In the genomic region with DNA sequence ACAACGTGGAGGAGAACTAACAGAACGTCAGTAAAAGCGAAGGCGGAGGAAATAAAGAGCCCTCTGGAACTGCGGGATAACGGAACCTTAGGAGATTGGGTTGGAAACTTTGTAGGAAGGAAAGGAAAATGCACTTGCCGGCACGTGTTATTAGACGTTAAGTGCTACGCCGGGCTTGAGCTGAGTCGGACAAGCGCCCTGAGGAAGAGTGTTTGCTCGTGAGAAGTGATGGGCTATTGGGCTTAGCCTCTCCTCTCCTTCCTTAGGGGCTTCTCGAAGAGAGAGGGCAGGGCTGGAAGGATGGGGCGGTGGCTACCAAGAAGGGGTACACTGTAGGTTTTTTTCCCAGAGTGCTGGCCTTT, we compare ENCODE assay signal across 8 mouse cellular contexts. TPM values are rescaled to one million over a fixed set of nuclear protein-coding genes. Genes with fewer than 3 reads are reported as not detected.
DNase-seq lines count a peak whose midpoint lies in the region; ATAC-seq and TF ChIP-seq lines count a peak whose summit lies in the region.

No protein-coding gene starts in this region.

- no peak for TF ChIP-seq CTCF in CH12.LX (conservative IDR thresholded peaks at IDR 0.05 in 1 of 2, IDR thresholded peaks at IDR 0.05 in 1 of 2; ENCODE audit: low read depth in 2 of 2, low read length in 2 of 2)

- H3K79me2 ChIP-seq in CH12.LX (replicated peaks; ENCODE audit: control insufficient read depth, extremely low read depth, insufficient read depth, poor library complexity, severe bottlenecking), result peaks cover 12% of the 10 kb centered on the region

- peak overlapping the region; percentile 72 for H3K4me3 ChIP-seq in heart, embryonic 15.5 days
- H3K4me3 ChIP-seq in CH12.LX (replicated peaks in 1 of 3; ENCODE audit: low read depth in 2 of 3, low read length in 2 of 3, poor library complexity in 1 of 3), result peak overlapping the region; percentile 93 to 96 (median 93)
- peak overlapping the region; percentile 75 for H3K4me3 ChIP-seq in hindbrain, embryonic 15.5 days

- intact Hi-C loops in heart, postnatal 14 days (cut with DNase I), result loop anchor here (10.0 kb wide), 1 partner anchor 438 kb away; the partner anchor contains the start of gene Card19

- TF ChIP-seq RAD21 in CH12.LX (IDR thresholded peaks at IDR 0.05; ENCODE audit: low read depth, low read length), result no peak

- in situ Hi-C loops in CH12.LX (cut with MboI; ENCODE audit: low pct_ligation_motif_present, low pct_unique_long_range_greater_than_20kb, low sequenced_read_pairs), result no loop called here

- H3K9me3 ChIP-seq in heart, embryonic 15.5 days (replicated peaks), result no peaks in the 10 kb centered on the region
- no peaks in the 10 kb centered on the region for H3K9me3 ChIP-seq in CH12.LX (replicated peaks; ENCODE audit: low read length)
- H3K9me3 ChIP-seq in hindbrain, embryonic 15.5 days, result no peaks in the 10 kb centered on the region

- H3K4me1 ChIP-seq in heart, embryonic 15.5 days (replicated peaks), result peaks cover 18% of the 10 kb centered on the region
- H3K4me1 ChIP-seq in CH12.LX (ENCODE audit: control insufficient read depth in 1 of 2, insufficient read depth in 2 of 2), result peaks cover 0 to 26% of the 10 kb centered on the region in 2 experiments; a peak in 2 of 4 replicates
- peaks cover 18% of the 10 kb centered on the region for H3K4me1 ChIP-seq in hindbrain, embryonic 15.5 days (replicated peaks)

- no peaks in the 10 kb centered on the region for H3K27me3 ChIP-seq in heart, embryonic 15.5 days
- no peaks in the 10 kb centered on the region for H3K27me3 ChIP-seq in CH12.LX (replicated peaks)
- H3K27me3 ChIP-seq in hindbrain, embryonic 15.5 days, result no peaks in the 10 kb centered on the region

- dilution Hi-C loops in CH12.LX (cut with MboI; ENCODE audit: extremely low pct_ligation_motif_present, extremely low pct_unique_long_range_greater_than_20kb, low sequenced_read_pairs), result no loop called here

- TF ChIP-seq EP300 in CH12.LX (IDR thresholded peaks at IDR 0.05; ENCODE audit: low read length), result no peak

- DNase-seq in heart, postnatal 14 days, result no peak
- no peak for DNase-seq in CH12.LX (ENCODE audit: extremely low read depth)
- DNase-seq in T-cell, adult 2 months (ENCODE audit: low spot score), result no peak

- peak; percentile 73 for ATAC-seq in heart, embryonic 15.5 days (replicated peaks; ENCODE audit: insufficient number of reproducible peaks, insufficient read depth, low FRiP score, low read depth)
- ATAC-seq in common myeloid progenitor, adult 5-6 weeks (replicated peaks; ENCODE audit: low read depth, poor library complexity, severe bottlenecking), result peak; percentile 60
- ATAC-seq in hindbrain, embryonic 15.5 days (ENCODE audit: low FRiP score, low read depth), result peak; percentile 84
- ATAC-seq in megakaryocyte-erythroid progenitor cell, adult 5-6 weeks (replicated peaks; ENCODE audit: low FRiP score, low TSS enrichment, poor library complexity, severe bottlenecking), result peak; percentile 50
- ATAC-seq in activated CD4-positive, CD25-positive, alpha-beta regulatory T cell, adult 4 months, result no peak

- WGBS in heart, embryonic 15.5 days, result under 1% methylated on average over 16 of the region's 16 CpGs
- WGBS in hindbrain, embryonic 15.5 days, result under 1% methylated on average over 16 of the region's 16 CpGs

- peak overlapping the region; percentile 61 for H3K9ac ChIP-seq in heart, embryonic 15.5 days
- peak overlapping the region; percentile 86 for H3K9ac ChIP-seq in CH12.LX (ENCODE audit: insufficient read depth, low read depth)
- H3K9ac ChIP-seq in hindbrain, embryonic 15.5 days, result peak overlapping the region; percentile 53

- TF ChIP-seq POLR2A in CH12.LX (IDR thresholded peaks at IDR 0.05; ENCODE audit: low read depth, low read length), result peak; percentile 65

- peak overlapping the region; percentile 79 for H3K27ac ChIP-seq in heart, embryonic 15.5 days
- H3K27ac ChIP-seq in CH12.LX (ENCODE audit: insufficient read depth, low read depth), result peak overlapping the region; percentile 21; the same call in 1 of the 2 replicates
- H3K27ac ChIP-seq in hindbrain, embryonic 15.5 days (replicated peaks), result peak overlapping the region; percentile 63; the same call in 1 of the 2 replicates

- H3K36me3 ChIP-seq in heart, embryonic 15.5 days, result peaks cover 8% of the 10 kb centered on the region; the same call in 1 of the 2 replicates
- peaks cover 6 to 31% of the 10 kb centered on the region in 2 experiments for H3K36me3 ChIP-seq in CH12.LX (replicated peaks in 1 of 2; ENCODE audit: control insufficient read depth in 1 of 2, insufficient read depth in 1 of 2, low read length in 1 of 2)
- H3K36me3 ChIP-seq in hindbrain, embryonic 15.5 days, result peaks cover 15% of the 10 kb centered on the region

- H3K4me2 ChIP-seq in heart, embryonic 15.5 days, result peak overlapping the region; percentile 71
- peak overlapping the region; percentile 82; the same call in 1 of the 2 replicates for H3K4me2 ChIP-seq in CH12.LX (ENCODE audit: insufficient read depth, low read depth, poor library complexity, severe bottlenecking)
- H3K4me2 ChIP-seq in hindbrain, embryonic 15.5 days, result peak overlapping the region; percentile 93

TF ChIP-seq in CH12.LX, 34 proteins besides CTCF, POLR2A, EP300 and RAD21 (continues in another document):
- TF ChIP-seq IRF4 (IDR thresholded peaks at IDR 0.05; ENCODE audit: low read depth, low read length) (no peak), BHLHE40 (IDR thresholded peaks at IDR 0.05; ENCODE audit: low read depth, low read length) (peak; percentile 96), SIN3A (IDR thresholded peaks at IDR 0.05; ENCODE audit: low read length) (peak; percentile 92), NRF1 (IDR thresholded peaks at IDR 0.05; ENCODE audit: low read depth, low read length) (no peak), ZMIZ1 (IDR thresholded peaks at IDR 0.05; ENCODE audit: low read depth, low read length) (no peak), PAX5 (IDR thresholded peaks at IDR 0.05; ENCODE audit: low read length) (no peak), USF2 (conservative IDR thresholded peaks at IDR 0.05; ENCODE audit: low read depth, low read length) (peak; percentile 24; the same call in 1 of the 2 replicates), TCF12 (IDR thresholded peaks at IDR 0.05; ENCODE audit: low read depth, low read length) (no peak), CHD2 (IDR thresholded peaks at IDR 0.05; ENCODE audit: low read length) (no peak), TBP (conservative IDR thresholded peaks at IDR 0.05; ENCODE audit: low read depth, low read length) (peak; percentile 87), JUND (conservative IDR thresholded peaks at IDR 0.05; ENCODE audit: low read depth, low read length) (no peak)

RNA-seq across cellular contexts. Expression of gene Nol8, which starts 0.3 kb away (rescaled TPM):
- 9.9 and 15.2 TPM in 2 replicates for polyA plus RNA-seq in heart, embryonic 15.5 days (2015; fragmentation: Nextera tagmentation; extraction: Ambion mirVana)
- 10 to 100 TPM; 11.1 to 17.2 TPM for total RNA-seq in heart, postnatal 14 days (2021)
- total RNA-seq in CH12.LX (2012; rRNA removed) (14.9 and 24.0 TPM in 2 replicates), CH12.LX (2014; rRNA removed) (33.4 and 40.1 TPM in 2 replicates)
- polyA plus RNA-seq in CH12.LX (2012; ENCODE audit: insufficient read length, low read depth), result 32.8 and 36.7 TPM in 2 replicates
- 55.2 and 79.7 TPM in 2 replicates for total RNA-seq in common myeloid progenitor, adult 5-6 weeks (2017)
- polyA plus RNA-seq in hindbrain, embryonic 15.5 days (2015; fragmentation: Nextera tagmentation; extraction: Ambion mirVana), result 15.0 and 16.8 TPM in 2 replicates
- 43.9 and 63.1 TPM in 2 replicates for total RNA-seq in megakaryocyte-erythroid progenitor cell, adult 5-6 weeks (2014; fragmentation: Nextera tagmentation)
- 60.7 and 71.4 TPM in 2 replicates for total RNA-seq in megakaryocyte-erythroid progenitor cell, adult 5-6 weeks (2017)
- 10 to 100 TPM; 40.7 to 42.2 TPM for polyA plus RNA-seq in activated CD4-positive, CD25-positive, alpha-beta regulatory T cell, adult 4 months (2017; shearing (Covaris generic))

RNA-seq across cellular contexts. Expression of gene Cenpp, which starts 0.6 kb away (rescaled TPM):
- 21.1 and 26.1 TPM in 2 replicates for polyA plus RNA-seq in heart, embryonic 15.5 days (2015; fragmentation: Nextera tagmentation; extraction: Ambion mirVana)
- total RNA-seq in heart, postnatal 14 days (2021), result 1 to 10 TPM; 2.5 to 3.2 TPM
- total RNA-seq in CH12.LX (2012; rRNA removed) (11.2 and 14.9 TPM in 2 replicates), CH12.LX (2014; rRNA removed) (35.3 and 41.8 TPM in 2 replicates)
- polyA plus RNA-seq in CH12.LX (2012; ENCODE audit: insufficient read length, low read depth), result 10.7 and 11.8 TPM in 2 replicates
- total RNA-seq in common myeloid progenitor, adult 5-6 weeks (2017), result 31.6 and 40.2 TPM in 2 replicates
- polyA plus RNA-seq in hindbrain, embryonic 15.5 days (2015; fragmentation: Nextera tagmentation; extraction: Ambion mirVana), result 7.1 and 8.5 TPM in 2 replicates
- 44.6 and 44.7 TPM in 2 replicates for total RNA-seq in megakaryocyte-erythroid progenitor cell, adult 5-6 weeks (2014; fragmentation: Nextera tagmentation)
- total RNA-seq in megakaryocyte-erythroid progenitor cell, adult 5-6 weeks (2017), result 33.8 and 43.8 TPM in 2 replicates
- 10 to 100 TPM in 1 of 2 experiments, 1 to 10 TPM in 1; 8.9 to 10.0 TPM for polyA plus RNA-seq in activated CD4-positive, CD25-positive, alpha-beta regulatory T cell, adult 4 months (2017; shearing (Covaris generic))

RNA-seq across cellular contexts. Expression of gene Iars, which starts 28.7 kb away (rescaled TPM):
- 40.9 and 51.6 TPM in 2 replicates for polyA plus RNA-seq in heart, embryonic 15.5 days (2015; fragmentation: Nextera tagmentation; extraction: Ambion mirVana)
- 10 to 100 TPM; 54.4 to 61.1 TPM for total RNA-seq in heart, postnatal 14 days (2021)
- total RNA-seq in CH12.LX (2012; rRNA removed) (100 and 141 TPM in 2 replicates), CH12.LX (2014; rRNA removed) (81.6 and 88.2 TPM in 2 replicates)
- polyA plus RNA-seq in CH12.LX (2012; ENCODE audit: insufficient read length, low read depth), result 148 and 160 TPM in 2 replicates
- total RNA-seq in common myeloid progenitor, adult 5-6 weeks (2017), result 87.6 and 88.7 TPM in 2 replicates
- polyA plus RNA-seq in hindbrain, embryonic 15.5 days (2015; fragmentation: Nextera tagmentation; extraction: Ambion mirVana), result 49.9 and 52.3 TPM in 2 replicates
- 77.6 and 124 TPM in 2 replicates for total RNA-seq in megakaryocyte-erythroid progenitor cell, adult 5-6 weeks (2014; fragmentation: Nextera tagmentation)
- total RNA-seq in megakaryocyte-erythroid progenitor cell, adult 5-6 weeks (2017), result 90.4 and 105 TPM in 2 replicates
- 10 to 100 TPM; 36.3 to 36.4 TPM for polyA plus RNA-seq in activated CD4-positive, CD25-positive, alpha-beta regulatory T cell, adult 4 months (2017; shearing (Covaris generic))

RNA-seq across cellular contexts. Expression of gene Ogn, which starts 45.3 kb away (rescaled TPM):
- polyA plus RNA-seq in heart, embryonic 15.5 days (2015; fragmentation: Nextera tagmentation; extraction: Ambion mirVana), result 51.3 and 59.7 TPM in 2 replicates
- 10 to 100 TPM; 77.8 to 82.5 TPM for total RNA-seq in heart, postnatal 14 days (2021)
- total RNA-seq in CH12.LX (2012; rRNA removed) (not detected in 2 replicates), CH12.LX (2014; rRNA removed) (not detected in 2 replicates)
- polyA plus RNA-seq in CH12.LX (2012; ENCODE audit: insufficient read length, low read depth), result not detected in 2 replicates
- 0.37 and 0.39 TPM in 2 replicates for total RNA-seq in common myeloid progenitor, adult 5-6 weeks (2017)
- polyA plus RNA-seq in hindbrain, embryonic 15.5 days (2015; fragmentation: Nextera tagmentation; extraction: Ambion mirVana), result 9.8 and 13.6 TPM in 2 replicates
- total RNA-seq in megakaryocyte-erythroid progenitor cell, adult 5-6 weeks (2014; fragmentation: Nextera tagmentation), result not detected in 2 replicates
- not detected in 2 replicates for total RNA-seq in megakaryocyte-erythroid progenitor cell, adult 5-6 weeks (2017)
- under 1 TPM in 1 of 2 experiments, not detected in 1; 0.29 TPM for polyA plus RNA-seq in activated CD4-positive, CD25-positive, alpha-beta regulatory T cell, adult 4 months (2017; shearing (Covaris generic))

Comparison
In these comparisons a context has a peak if more than half of its experiments do, and no peak if none do; other contexts are left out.
1. H3K27ac ChIP-seq: peak in every context shown above with its lines; median percentile 79 in heart, embryonic 15.5 days; 63 in hindbrain, embryonic 15.5 days; 21 in CH12.LX.